Mouse (Mus musculus): ENCODE measurements around the gene Sdad1.

GRCm38 (mm10) chr5:92331635-92332338 lies 21.5 kb upstream of the Sdad1 start, which contains the start of gene Art3:
- TF ChIP-seq CTCF (conservative IDR thresholded peaks at IDR 0.05; ENCODE audit: insufficient read depth, insufficient read length, low read depth, low read length) (no peak), POLR2A (IDR thresholded peaks at IDR 0.05; ENCODE audit: low read depth, low read length) (no peak)
